Mouse (Mus musculus): ENCODE results near the gene Bmp6. TPM values are rescaled to one million over a fixed set of nuclear protein-coding genes. Genes with fewer than 3 reads are reported as not detected.

Gene Bmp6
- 0.71 and 1.7 TPM in 2 replicates for polyA plus RNA-seq (2015; fragmentation: Nextera tagmentation; extraction: Ambion mirVana)

GRCm38 (mm10) chr13:38344713-38345430, at the start of gene Bmp6:
TSS of gene Bmp6 (plus strand) at chr13:38345107.
- Histone ChIP-seq H3K4me2 (peak within 1 kb of the TSS; percentile 72), H3K27ac (no peak within 1 kb of the TSS), H3K27me3 (peaks cover 67% of the 10 kb centered on the region), H3K36me3 (ENCODE audit: poor library complexity, severe bottlenecking) (no peaks in the 10 kb centered on the region), H3K9me3 (replicated peaks) (no peaks in the 10 kb centered on the region), H3K4me3 (peak within 1 kb of the TSS; percentile 42), H3K4me1 (peaks cover 25% of the 10 kb centered on the region), H3K9ac (peak within 1 kb of the TSS; percentile 37)
- WGBS = 3% methylated on average over 54 of the region's 54 CpGs
- peak; percentile 95 for ATAC-seq

- no peak overlapping the region for H3K27ac ChIP-seq
- H3K27me3 ChIP-seq = no peaks in the 10 kb centered on the region
- no peaks in the 10 kb centered on the region for H3K4me1 ChIP-seq
- no peak for ATAC-seq
- no peak overlapping the region for H3K9ac ChIP-seq
- no peak overlapping the region for H3K4me3 ChIP-seq
- no peaks in the 10 kb centered on the region for H3K36me3 ChIP-seq (ENCODE audit: poor library complexity, severe bottlenecking)
- H3K9me3 ChIP-seq (replicated peaks) = no peaks in the 10 kb centered on the region
- no peak overlapping the region for H3K4me2 ChIP-seq
- 85% methylated on average over 8 of the region's 8 CpGs for WGBS
Measured at GRCm38 (mm10) chr13:38296166-38296565, 48.7 kb upstream of the Bmp6 start.

DNA sequence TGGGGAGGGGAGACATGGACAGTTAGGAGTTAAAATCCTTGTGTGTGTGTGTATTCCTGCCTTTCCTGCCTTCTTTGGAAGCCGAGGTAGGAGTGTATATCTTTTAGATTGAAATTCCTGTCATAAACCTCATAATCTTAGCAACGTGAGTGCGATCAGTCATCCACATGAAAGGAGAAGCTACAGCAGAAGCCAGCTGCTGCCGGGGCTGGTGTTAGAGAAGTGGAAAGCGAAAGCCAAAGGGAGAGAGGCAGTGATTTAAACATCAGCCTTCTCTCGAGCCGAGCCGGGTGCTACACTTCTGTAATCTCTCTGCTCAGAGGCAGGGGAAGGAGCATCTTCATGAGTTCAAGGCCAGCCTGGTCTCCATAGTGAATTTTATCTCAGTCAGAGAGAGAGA, 48.3 kb upstream of the Bmp6 start:
- Histone ChIP-seq H3K9ac (no peak overlapping the region), H3K4me3 (no peak overlapping the region), H3K4me2 (no peak overlapping the region), H3K36me3 (ENCODE audit: poor library complexity, severe bottlenecking) (no peaks in the 10 kb centered on the region), H3K4me1 (no peaks in the 10 kb centered on the region), H3K9me3 (replicated peaks) (no peaks in the 10 kb centered on the region), H3K27me3 (no peaks in the 10 kb centered on the region), H3K27ac (no peak overlapping the region)
- ATAC-seq = no peak
- 84% methylated on average over 8 of the region's 8 CpGs for WGBS

GRCm38 (mm10) chr13:38311125-38311524, 33.8 kb upstream of the Bmp6 start:
- WGBS = 91% methylated on average over 3 of the region's 3 CpGs
- no peak overlapping the region for H3K27ac ChIP-seq
- no peaks in the 10 kb centered on the region for H3K9me3 ChIP-seq (replicated peaks)
- no peak for ATAC-seq
- no peaks in the 10 kb centered on the region for H3K4me1 ChIP-seq
- H3K36me3 ChIP-seq (ENCODE audit: poor library complexity, severe bottlenecking) = no peaks in the 10 kb centered on the region
- H3K9ac ChIP-seq = no peak overlapping the region
- H3K27me3 ChIP-seq = no peaks in the 10 kb centered on the region
- no peak overlapping the region for H3K4me3 ChIP-seq
- no peak overlapping the region for H3K4me2 ChIP-seq

DNA sequence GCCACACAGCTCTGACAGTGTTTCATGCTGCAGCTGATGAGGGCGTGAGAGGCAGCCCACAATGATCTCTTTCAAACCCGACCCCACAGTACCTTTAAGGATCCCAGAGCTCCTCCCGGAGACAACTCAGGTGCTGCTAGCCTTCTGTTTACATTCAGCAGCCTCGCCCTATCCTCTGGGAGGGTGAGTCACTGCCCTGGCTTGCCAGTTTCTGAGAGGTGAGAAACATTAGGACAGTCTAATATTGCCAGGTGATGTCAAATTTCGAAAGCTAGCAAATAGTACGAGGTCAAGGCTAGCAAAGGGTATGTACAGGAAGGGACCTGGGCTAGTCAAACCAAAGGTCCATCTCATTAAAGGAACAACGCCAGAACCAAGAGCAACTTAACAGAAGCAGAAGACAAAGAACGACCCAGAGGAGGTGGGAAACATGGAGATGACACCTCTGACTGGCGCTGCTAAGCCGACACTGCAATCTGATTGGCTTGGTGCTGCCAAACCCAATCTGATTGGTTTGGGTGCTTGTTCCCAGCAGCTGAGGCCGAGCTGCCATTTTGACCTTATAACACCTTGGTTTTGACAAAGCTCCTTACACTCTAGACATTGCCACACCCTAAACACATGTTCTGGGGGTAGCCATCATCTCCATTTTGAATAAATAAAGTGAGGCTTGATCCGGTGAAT, 32.4 kb upstream of the Bmp6 start:
- WGBS = 86% methylated on average over 12 of the region's 12 CpGs
- no peak overlapping the region for H3K4me3 ChIP-seq
- no peaks in the 10 kb centered on the region for H3K4me1 ChIP-seq
- no peak overlapping the region for H3K27ac ChIP-seq
- no peak overlapping the region for H3K9ac ChIP-seq
- ATAC-seq = no peak
- no peaks in the 10 kb centered on the region for H3K27me3 ChIP-seq
- no peaks in the 10 kb centered on the region for H3K36me3 ChIP-seq (ENCODE audit: poor library complexity, severe bottlenecking)
- no peak overlapping the region for H3K4me2 ChIP-seq
- no peaks in the 10 kb centered on the region for H3K9me3 ChIP-seq (replicated peaks)

GRCm38 (mm10) chr13:38314590-38314989, 30.3 kb upstream of the Bmp6 start:
- WGBS = 87% methylated on average over 7 of the region's 7 CpGs
- no peaks in the 10 kb centered on the region for H3K27me3 ChIP-seq
- ATAC-seq = no peak
- no peak overlapping the region for H3K9ac ChIP-seq
- H3K4me2 ChIP-seq = no peak overlapping the region
- H3K27ac ChIP-seq = no peak overlapping the region
- no peaks in the 10 kb centered on the region for H3K36me3 ChIP-seq (ENCODE audit: poor library complexity, severe bottlenecking)
- no peaks in the 10 kb centered on the region for H3K4me1 ChIP-seq
- H3K9me3 ChIP-seq (replicated peaks) = no peaks in the 10 kb centered on the region
- no peak overlapping the region for H3K4me3 ChIP-seq

- H3K27ac ChIP-seq = no peak overlapping the region
- H3K9ac ChIP-seq = no peak overlapping the region
- no peak for ATAC-seq
- H3K9me3 ChIP-seq (replicated peaks) = no peaks in the 10 kb centered on the region
- no peaks in the 10 kb centered on the region for H3K36me3 ChIP-seq (ENCODE audit: poor library complexity, severe bottlenecking)
- 97% methylated on average over 1 of the region's 1 CpGs for WGBS
- H3K4me2 ChIP-seq = no peak overlapping the region
- no peaks in the 10 kb centered on the region for H3K27me3 ChIP-seq
- H3K4me1 ChIP-seq = no peaks in the 10 kb centered on the region
- no peak overlapping the region for H3K4me3 ChIP-seq
Measured at GRCm38 (mm10) chr13:38318418-38318817, 26.5 kb upstream of the Bmp6 start.

- no peak overlapping the region for H3K4me3 ChIP-seq
- no peaks in the 10 kb centered on the region for H3K27me3 ChIP-seq
- peaks cover 10% of the 10 kb centered on the region; the same call in 1 of the 2 replicates for H3K4me1 ChIP-seq
- ATAC-seq = no peak
- no peak overlapping the region for H3K4me2 ChIP-seq
- no peak overlapping the region for H3K9ac ChIP-seq
- no peaks in the 10 kb centered on the region for H3K36me3 ChIP-seq (ENCODE audit: poor library complexity, severe bottlenecking)
- 85% methylated on average over 10 of the region's 10 CpGs for WGBS
- H3K27ac ChIP-seq = no peak overlapping the region
- H3K9me3 ChIP-seq (replicated peaks) = no peaks in the 10 kb centered on the region
Measured at GRCm38 (mm10) chr13:38320354-38320753, 24.6 kb upstream of the Bmp6 start.

- 65% methylated on average over 10 of the region's 10 CpGs for WGBS
Measured at GRCm38 (mm10) chr13:38324452-38324851, 20.5 kb upstream of the Bmp6 start.

DNA sequence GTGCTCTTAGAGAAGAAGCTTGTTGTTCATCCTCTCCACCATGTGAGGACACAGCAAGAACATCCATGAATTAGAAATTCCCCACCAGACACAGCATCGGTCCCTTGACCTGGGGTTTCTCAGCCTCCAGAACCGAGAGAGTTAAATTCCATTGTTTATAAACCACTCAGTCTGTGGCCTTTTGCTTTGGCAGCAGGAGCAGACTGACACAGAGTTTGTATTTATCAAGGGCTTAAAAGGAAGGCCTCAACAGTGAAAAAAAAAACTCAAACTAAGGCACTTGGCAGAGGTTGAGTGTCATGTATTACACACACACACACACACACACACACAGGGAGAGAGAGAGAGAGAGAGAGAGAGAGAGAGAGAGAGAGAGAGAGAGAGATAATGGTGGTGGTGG, 17.5 kb upstream of the Bmp6 start:
- Histone ChIP-seq H3K9me3 (replicated peaks) (no peaks in the 10 kb centered on the region), H3K9ac (no peak overlapping the region), H3K4me2 (no peak overlapping the region), H3K36me3 (ENCODE audit: poor library complexity, severe bottlenecking) (no peaks in the 10 kb centered on the region), H3K27ac (no peak overlapping the region), H3K4me3 (no peak overlapping the region), H3K4me1 (peaks cover 10% of the 10 kb centered on the region; the same call in 1 of the 2 replicates), H3K27me3 (no peaks in the 10 kb centered on the region)
- ATAC-seq = no peak
- 63% methylated on average over 2 of the region's 2 CpGs for WGBS

More at GRCm38 (mm10) chr13:38324452-38324851, 20.5 kb upstream of the Bmp6 start:
- no peaks in the 10 kb centered on the region for H3K27me3 ChIP-seq
- no peak overlapping the region for H3K27ac ChIP-seq
- no peak overlapping the region for H3K4me2 ChIP-seq
- no peaks in the 10 kb centered on the region for H3K9me3 ChIP-seq (replicated peaks)
- ATAC-seq = peak; percentile 74
- no peak overlapping the region for H3K4me3 ChIP-seq
- no peak overlapping the region for H3K9ac ChIP-seq
- peaks cover 10% of the 10 kb centered on the region; the same call in 1 of the 2 replicates for H3K4me1 ChIP-seq
- no peaks in the 10 kb centered on the region for H3K36me3 ChIP-seq (ENCODE audit: poor library complexity, severe bottlenecking)

DNA sequence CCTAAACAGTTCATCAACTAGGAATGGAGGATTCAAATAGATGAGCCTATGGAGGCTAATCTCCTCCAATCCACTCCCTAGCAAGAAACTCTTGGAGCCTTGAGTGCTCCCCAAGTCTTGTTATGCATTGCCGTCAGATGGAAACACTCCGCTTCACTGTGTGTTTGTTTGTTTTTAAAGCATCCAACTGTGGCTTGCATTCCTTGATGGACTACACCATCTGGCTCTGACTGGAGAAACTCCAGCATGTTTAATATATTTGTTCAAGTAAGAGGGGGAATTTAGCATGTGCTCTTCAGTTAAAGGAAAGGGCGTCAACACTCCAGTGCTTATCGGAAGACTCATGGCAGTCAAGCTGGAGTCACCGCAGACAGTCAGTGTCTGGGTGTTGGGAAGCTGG, 11.4 kb upstream of the Bmp6 start:
- Histone ChIP-seq H3K9ac (no peak overlapping the region), H3K27me3 (no peaks in the 10 kb centered on the region), H3K4me1 (no peaks in the 10 kb centered on the region), H3K36me3 (ENCODE audit: poor library complexity, severe bottlenecking) (no peaks in the 10 kb centered on the region), H3K4me2 (no peak overlapping the region), H3K9me3 (replicated peaks) (no peaks in the 10 kb centered on the region), H3K4me3 (no peak overlapping the region), H3K27ac (no peak overlapping the region)
- ATAC-seq = peak; percentile 48; the same call in 1 of the 2 replicates
- 86% methylated on average over 5 of the region's 5 CpGs for WGBS

- no peak for ATAC-seq
- 36% methylated on average over 7 of the region's 7 CpGs for WGBS
- no peaks in the 10 kb centered on the region for H3K36me3 ChIP-seq (ENCODE audit: poor library complexity, severe bottlenecking)
- H3K9ac ChIP-seq = no peak overlapping the region
- no peak overlapping the region for H3K4me3 ChIP-seq
- no peaks in the 10 kb centered on the region for H3K9me3 ChIP-seq (replicated peaks)
- no peak overlapping the region for H3K4me2 ChIP-seq
- no peak overlapping the region for H3K27ac ChIP-seq
- peaks cover 25% of the 10 kb centered on the region for H3K4me1 ChIP-seq
- H3K27me3 ChIP-seq = peaks cover 47% of the 10 kb centered on the region
Measured at GRCm38 (mm10) chr13:38342598-38342997, 2.3 kb upstream of the Bmp6 start.

All from forebrain, embryonic 13.5 days (tissue).